Mouse (Mus musculus) hindbrain, embryonic 12.5 days (tissue): ENCODE results near the gene Slc28a1. TPM values are rescaled to one million over a fixed set of nuclear protein-coding genes. Genes with fewer than 3 reads are reported as not detected.
"Not testable (repeated sequence)": the region's sequence is repeated elsewhere in the genome, so short reads cannot be mapped to it uniquely, and the experiment has no call there.

Experiments
- ATAC-seq: fragments of 200-750 bp; cut with Nextera tagmentation; 2 replicates; pipeline ENCODE4 v1.8.0; 2017; ENCODE audit warnings: moderate TSS enrichment; ENCODE audit not compliant: low FRiP score
- H3K27ac ChIP-seq: fragments of 300-500 bp; sonication (generic); 2 replicates; pipeline ENCODE4 v1.5.1; 2016; ENCODE audit warnings: mild to moderate bottlenecking
- H3K27me3 ChIP-seq: fragments of 300-500 bp; sonication (generic); 2 replicates; pipeline ENCODE4 v1.6.1; 2016; ENCODE audit warnings: mild to moderate bottlenecking
- H3K36me3 ChIP-seq: fragments of 300-500 bp; sonication (generic); 2 replicates; pipeline ENCODE4 v1.6.1; 2016; ENCODE audit warnings: mild to moderate bottlenecking
- H3K4me1 ChIP-seq: fragments of 300-500 bp; sonication (generic); 2 replicates; pipeline ENCODE4 v1.6.1; 2016
- H3K4me2 ChIP-seq: fragments of 300-500 bp; sonication (generic); replicated peaks from 2 replicates; pipeline ENCODE4 v1.6.1; 2016; ENCODE audit warnings: mild to moderate bottlenecking
- H3K4me3 ChIP-seq: fragments of 300-500 bp; sonication (generic); 2 replicates; pipeline ENCODE4 v1.5.1; 2016; ENCODE audit warnings: mild to moderate bottlenecking
- H3K9ac ChIP-seq: fragments of 300-500 bp; sonication (generic); 2 replicates; pipeline ENCODE4 v1.6.1; 2016; ENCODE audit warnings: mild to moderate bottlenecking, moderate library complexity
- H3K9me3 ChIP-seq: fragments of 300-500 bp; sonication (generic); replicated peaks from 2 replicates; pipeline ENCODE4 v1.6.1; 2016; ENCODE audit warnings: mild to moderate bottlenecking
- WGBS: fragments of 180-500 bp; shearing (Covaris S2); methylation state at CpG from one replicate; pipeline ENCODE4 v1.1.7; 2016; 5-methylcytosine and 5-hydroxymethylcytosine counted together
- polyA plus RNA-seq: library from polyadenylated mRNA; unstranded; fragments of >200 nt; fragmentation: Nextera tagmentation; extraction: Ambion mirVana; gene quantifications from 2 replicates; pipeline ENCODE4 v1.2.1, GENCODE M21; 2016

The Slc28a1 gene
- polyA plus RNA-seq, 1 experiment from 2014 or later = not detected

DNA sequence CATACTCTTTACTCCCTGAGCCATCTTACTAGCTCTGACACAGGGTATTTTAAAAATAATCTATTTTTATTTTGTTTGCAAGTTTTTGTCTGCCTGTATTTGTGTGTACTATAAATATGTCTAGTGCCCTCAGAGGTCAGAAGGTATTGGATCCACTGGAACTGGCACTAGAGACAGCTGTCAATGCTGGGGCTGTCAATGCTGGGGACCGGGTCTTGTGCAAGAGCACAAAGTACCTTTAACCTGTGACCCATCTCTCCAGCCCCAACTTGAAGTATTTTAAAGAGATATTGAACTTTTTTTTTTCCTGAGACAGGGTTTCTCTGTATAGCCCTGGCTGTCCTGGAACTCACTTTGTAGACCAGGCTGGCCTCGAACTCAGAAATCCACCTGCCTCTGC lies 59.3 kb downstream of the Slc28a1 start:
- H3K4me2 ChIP-seq = no peak overlapping the region
- no peaks in the 10 kb centered on the region for H3K27me3 ChIP-seq
- no peaks in the 10 kb centered on the region for H3K4me1 ChIP-seq
- H3K4me3 ChIP-seq = no peak overlapping the region
- 88% methylated on average over 2 of the region's 2 CpGs for WGBS
- H3K9ac ChIP-seq = no peak overlapping the region
- H3K9me3 ChIP-seq = 0 out of 2 replicates have a peak, but pooled peaks cover 9% of the 10 kb centered on the region
- H3K36me3 ChIP-seq = no peaks in the 10 kb centered on the region
- no peak overlapping the region for H3K27ac ChIP-seq
- ATAC-seq = no peak

DNA sequence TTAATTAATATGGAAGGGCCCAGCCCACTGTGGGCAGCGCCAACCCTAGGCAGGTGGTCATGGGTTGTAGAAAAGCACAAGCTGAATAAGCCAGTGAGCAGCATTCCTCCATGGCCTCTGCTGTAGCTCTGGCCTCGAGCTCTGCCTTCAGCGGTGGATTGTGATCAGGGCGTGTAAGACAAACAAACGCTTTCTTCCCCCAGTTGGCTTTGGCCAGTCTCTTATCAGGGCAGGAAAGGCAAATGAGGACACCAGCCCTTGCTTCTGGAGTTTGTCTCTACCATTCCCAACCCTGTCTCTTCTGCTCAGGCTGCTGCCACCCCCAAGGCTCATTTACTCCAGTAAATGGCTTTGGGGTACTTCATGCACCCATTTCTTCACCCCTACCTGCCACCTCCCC lies 60.1 kb downstream of the Slc28a1 start:
- Histone ChIP-seq H3K4me3 (no peak overlapping the region), H3K27me3 (no peaks in the 10 kb centered on the region), H3K4me2 (no peak overlapping the region), H3K4me1 (no peaks in the 10 kb centered on the region), H3K27ac (no peak overlapping the region), H3K36me3 (no peaks in the 10 kb centered on the region), H3K9ac (no peak overlapping the region), H3K9me3 (0 out of 2 replicates have a peak, but pooled peaks cover 9% of the 10 kb centered on the region)
- 88% methylated on average over 5 of the region's 5 CpGs for WGBS
- no peak for ATAC-seq

- H3K27me3 ChIP-seq = no peaks in the 10 kb centered on the region
- H3K27ac ChIP-seq = no peak overlapping the region
- no peak overlapping the region for H3K4me3 ChIP-seq
- no peaks in the 10 kb centered on the region for H3K36me3 ChIP-seq
- H3K4me2 ChIP-seq = no peak overlapping the region
- no peak overlapping the region for H3K9ac ChIP-seq
- WGBS = 45% methylated on average over 5 of the region's 5 CpGs
- ATAC-seq = no peak
- 0 out of 2 replicates have a peak, but pooled peaks cover 9% of the 10 kb centered on the region for H3K9me3 ChIP-seq
- no peaks in the 10 kb centered on the region for H3K4me1 ChIP-seq
Measured at GRCm38 (mm10) chr7:81176187-81176769, 61.7 kb downstream of the Slc28a1 start.

DNA sequence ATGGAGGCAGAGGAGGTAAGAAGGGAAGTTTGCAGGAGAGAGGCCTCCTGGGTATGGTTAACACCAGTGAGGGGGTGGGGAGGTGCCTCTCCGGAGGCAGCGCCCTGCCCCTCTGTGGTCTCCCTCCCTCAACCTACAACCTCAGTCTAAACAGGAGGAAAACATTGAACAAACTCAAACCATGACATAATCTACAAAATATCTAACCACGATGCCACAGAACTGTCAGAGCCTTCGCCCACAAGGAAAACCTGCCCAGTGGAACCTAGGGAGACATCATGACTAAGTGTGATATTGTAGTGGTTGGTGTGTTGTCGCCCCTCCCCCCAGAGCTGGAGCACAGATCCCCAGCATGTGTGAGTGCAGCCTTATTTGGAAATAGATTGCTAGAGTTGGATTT lies 64.9 kb downstream of the Slc28a1 start:
- WGBS = 84% methylated on average over 5 of the region's 5 CpGs
- ATAC-seq = no peak

GRCm38 (mm10) chr7:81182492-81183175 lies 68.0 kb downstream of the Slc28a1 start:
- H3K4me3 ChIP-seq = no peak overlapping the region
- no peaks in the 10 kb centered on the region for H3K9me3 ChIP-seq
- no peak overlapping the region for H3K9ac ChIP-seq
- no peak for ATAC-seq
- H3K27me3 ChIP-seq = no peaks in the 10 kb centered on the region
- no peak overlapping the region for H3K4me2 ChIP-seq
- no peak overlapping the region for H3K27ac ChIP-seq
- 87% methylated on average over 10 of the region's 10 CpGs for WGBS
- H3K36me3 ChIP-seq = no peaks in the 10 kb centered on the region
- no peaks in the 10 kb centered on the region for H3K4me1 ChIP-seq

More for the DNA sequence above, 64.9 kb downstream of the Slc28a1 start:
- Histone ChIP-seq H3K9me3 (no peaks in the 10 kb centered on the region), H3K4me2 (no peak overlapping the region), H3K27me3 (no peaks in the 10 kb centered on the region), H3K27ac (no peak overlapping the region), H3K4me1 (no peaks in the 10 kb centered on the region), H3K9ac (no peak overlapping the region), H3K36me3 (no peaks in the 10 kb centered on the region), H3K4me3 (no peak overlapping the region)

DNA sequence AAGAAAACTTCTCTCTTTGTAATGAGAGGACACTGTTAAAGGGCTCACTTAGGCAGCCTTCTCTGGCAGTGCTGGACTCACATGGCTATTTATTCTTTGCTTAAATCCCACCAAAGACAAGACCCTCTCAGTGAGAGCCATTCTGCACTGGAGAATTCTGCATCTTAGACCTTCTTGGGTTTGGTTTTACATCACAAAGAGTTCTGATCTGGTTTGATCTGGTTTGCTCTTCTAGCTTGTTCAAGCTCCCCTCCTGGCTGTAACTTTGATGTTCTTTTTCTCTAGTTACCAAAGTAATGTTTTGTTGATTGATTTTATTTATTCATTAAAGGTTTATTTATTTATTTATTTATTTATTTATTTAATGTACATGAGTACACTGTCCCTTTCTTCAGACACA lies 68.6 kb downstream of the Slc28a1 start:
- no peaks in the 10 kb centered on the region for H3K4me1 ChIP-seq
- H3K4me2 ChIP-seq = no peak overlapping the region
- no peaks in the 10 kb centered on the region for H3K9me3 ChIP-seq
- no peak overlapping the region for H3K27ac ChIP-seq
- ATAC-seq = no peak
- H3K4me3 ChIP-seq = no peak overlapping the region
- no peaks in the 10 kb centered on the region for H3K27me3 ChIP-seq
- H3K36me3 ChIP-seq = no peaks in the 10 kb centered on the region
- H3K9ac ChIP-seq = no peak overlapping the region

DNA sequence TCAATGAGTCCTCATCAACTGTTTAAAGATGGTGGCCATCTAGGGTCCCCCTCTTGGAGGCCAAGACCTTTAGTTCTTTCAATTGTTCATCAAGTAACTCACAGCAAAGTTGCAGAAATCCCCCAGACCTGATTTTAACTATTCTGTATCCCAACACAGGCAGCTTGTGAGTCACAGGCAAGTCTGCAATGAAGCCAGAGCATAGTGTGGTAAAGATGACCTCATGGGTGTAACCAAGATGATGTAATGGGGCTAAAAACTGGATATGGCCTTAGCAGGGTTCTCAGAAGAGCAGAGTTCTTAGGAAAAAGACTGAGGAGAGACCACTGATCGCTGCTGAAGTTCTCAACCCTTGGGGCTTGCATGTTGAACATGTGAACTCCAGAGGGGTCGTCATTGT lies 69.5 kb downstream of the Slc28a1 start:
- no peaks in the 10 kb centered on the region for H3K36me3 ChIP-seq
- no peak overlapping the region for H3K27ac ChIP-seq
- H3K4me1 ChIP-seq = no peaks in the 10 kb centered on the region
- no peaks in the 10 kb centered on the region for H3K9me3 ChIP-seq
- H3K9ac ChIP-seq = no peak overlapping the region
- H3K27me3 ChIP-seq = no peaks in the 10 kb centered on the region
- no peak for ATAC-seq
- H3K4me2 ChIP-seq = no peak overlapping the region
- WGBS = 91% methylated on average over 2 of the region's 2 CpGs
- H3K4me3 ChIP-seq = no peak overlapping the region

- Histone ChIP-seq H3K9me3 (no peaks in the 10 kb centered on the region), H3K9ac (no peak overlapping the region), H3K4me1 (no peaks in the 10 kb centered on the region), H3K4me3 (no peak overlapping the region), H3K36me3 (no peaks in the 10 kb centered on the region), H3K27ac (no peak overlapping the region), H3K4me2 (no peak overlapping the region), H3K27me3 (no peaks in the 10 kb centered on the region)
- no peak for ATAC-seq
- whole genome bisulfite sequencing = 89% methylated on average over 1 of the region's 1 CpGs
Measured at GRCm38 (mm10) chr7:81184651-81185050, 70.1 kb downstream of the Slc28a1 start.

DNA sequence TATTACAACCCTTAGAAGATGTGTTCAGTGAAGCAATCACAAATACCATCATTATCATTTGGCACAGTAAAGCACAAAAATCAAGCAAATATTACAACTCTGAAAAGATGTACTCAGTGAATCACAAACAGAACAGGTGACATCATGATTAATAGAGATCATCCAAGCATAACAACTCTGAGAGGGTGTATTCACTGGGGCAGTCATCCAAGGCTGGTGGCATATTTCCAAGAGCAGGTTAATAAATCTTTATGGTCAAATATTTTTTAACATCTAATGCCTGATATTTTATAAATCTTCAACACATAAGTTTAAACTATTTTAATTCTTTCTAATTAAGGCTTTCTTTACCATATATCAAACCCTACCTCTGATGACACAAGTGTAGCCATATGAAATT lies 71.4 kb downstream of the Slc28a1 start:
- H3K4me2 ChIP-seq, H3K4me3 ChIP-seq, H3K36me3 ChIP-seq, H3K27ac ChIP-seq, H3K9me3 ChIP-seq, H3K9ac ChIP-seq, ATAC-seq, H3K27me3 ChIP-seq, H3K4me1 ChIP-seq: not testable (repeated sequence)

DNA sequence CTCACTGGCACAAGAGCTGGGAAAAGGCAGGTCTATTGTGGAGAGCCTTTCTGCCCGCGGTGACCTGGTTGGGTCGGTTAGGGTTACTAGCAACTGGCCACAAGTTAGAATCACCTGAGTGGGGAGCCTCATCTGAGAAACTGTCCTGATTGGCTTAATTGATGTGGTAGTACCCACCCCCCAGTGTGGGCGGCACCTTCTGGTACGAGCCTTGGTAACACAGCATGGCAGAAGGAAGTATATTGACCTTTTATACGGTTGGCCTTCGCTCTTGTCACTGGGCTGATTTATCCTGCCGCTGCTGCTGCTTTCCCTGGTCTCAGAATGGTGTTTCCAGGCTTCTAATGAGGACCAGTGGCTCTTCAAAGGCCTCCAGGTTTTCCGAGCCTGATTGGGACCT lies 74.6 kb downstream of the Slc28a1 start:
- ATAC-seq = no peak
- Histone ChIP-seq H3K9me3 (no peaks in the 10 kb centered on the region), H3K9ac (no peak overlapping the region), H3K4me1 (no peaks in the 10 kb centered on the region), H3K4me2 (no peak overlapping the region), H3K27ac (no peak overlapping the region), H3K27me3 (no peaks in the 10 kb centered on the region), H3K4me3 (no peak overlapping the region), H3K36me3 (no peaks in the 10 kb centered on the region)
- 79% methylated on average over 9 of the region's 9 CpGs for WGBS

DNA sequence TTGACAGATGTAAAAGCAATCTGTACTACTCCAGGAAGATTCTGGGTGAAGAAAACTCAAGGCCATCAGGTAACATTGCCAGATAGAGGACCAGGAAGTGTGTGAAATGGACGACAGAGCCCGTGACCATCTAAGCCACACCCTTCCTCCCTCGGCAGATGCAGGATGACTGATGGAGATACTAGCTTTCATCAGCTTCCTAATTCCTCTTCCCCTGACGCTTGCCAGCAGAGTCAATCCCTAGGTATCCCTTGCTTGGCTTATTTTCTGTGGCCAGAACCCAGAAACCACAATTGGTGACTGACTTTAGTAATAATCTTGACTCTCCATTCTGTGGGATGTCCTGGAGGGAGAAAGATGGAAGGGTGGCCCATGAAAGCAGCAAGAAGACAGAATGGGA lies 80.9 kb downstream of the Slc28a1 start:
- 66% methylated on average over 4 of the region's 4 CpGs for WGBS
- no peaks in the 10 kb centered on the region for H3K36me3 ChIP-seq
- peaks cover 9% of the 10 kb centered on the region for H3K4me1 ChIP-seq
- H3K27me3 ChIP-seq = no peaks in the 10 kb centered on the region
- no peak overlapping the region for H3K27ac ChIP-seq
- H3K4me2 ChIP-seq = no peak overlapping the region
- no peak overlapping the region for H3K9ac ChIP-seq
- no peak for ATAC-seq
- H3K4me3 ChIP-seq = no peak overlapping the region
- H3K9me3 ChIP-seq = no peaks in the 10 kb centered on the region

DNA sequence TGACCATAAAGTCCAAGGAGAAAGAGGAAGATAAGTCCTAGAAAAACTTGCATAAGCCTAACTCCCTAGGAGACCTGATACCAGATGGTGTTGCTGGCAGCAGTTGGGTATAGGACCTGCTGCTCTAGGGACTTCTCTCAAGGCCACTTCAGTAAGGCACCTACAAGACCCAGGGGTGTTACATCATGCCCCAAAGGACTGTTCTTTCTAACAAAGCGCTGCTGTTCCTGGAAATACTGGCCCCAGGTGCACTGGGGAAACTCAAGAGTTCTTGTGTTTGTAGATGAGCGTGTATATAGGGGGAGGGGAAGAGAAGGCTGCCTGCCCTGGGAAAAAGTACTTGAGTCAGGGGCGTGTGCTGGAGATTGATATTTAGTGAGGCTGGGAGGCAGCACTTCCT lies 82.2 kb downstream of the Slc28a1 start:
- Histone ChIP-seq H3K4me2 (no peak overlapping the region), H3K9me3 (no peaks in the 10 kb centered on the region), H3K9ac (no peak overlapping the region), H3K27me3 (no peaks in the 10 kb centered on the region), H3K36me3 (no peaks in the 10 kb centered on the region), H3K27ac (no peak overlapping the region), H3K4me3 (no peak overlapping the region), H3K4me1 (peaks cover 9% of the 10 kb centered on the region)
- no peak for ATAC-seq
- 76% methylated on average over 3 of the region's 3 CpGs for WGBS

- WGBS = 36% methylated on average over 4 of the region's 4 CpGs
- no peaks in the 10 kb centered on the region for H3K9me3 ChIP-seq
- no peak overlapping the region for H3K27ac ChIP-seq
- H3K27me3 ChIP-seq = no peaks in the 10 kb centered on the region
- H3K9ac ChIP-seq = no peak overlapping the region
- no peaks in the 10 kb centered on the region for H3K36me3 ChIP-seq
- no peak overlapping the region for H3K4me2 ChIP-seq
- no peak overlapping the region for H3K4me3 ChIP-seq
- no peak for ATAC-seq
- peaks cover 14% of the 10 kb centered on the region for H3K4me1 ChIP-seq
Measured at GRCm38 (mm10) chr7:81198538-81198937, 83.9 kb downstream of the Slc28a1 start.
